Mouse (Mus musculus) kidney, adult 18-20 months (tissue): Measurements from ENCODE around the gene Gm49368.
"Not testable (repeated sequence)": the region's sequence is repeated elsewhere in the genome, so short reads cannot be mapped to it uniquely, and the experiment has no call there.

Experiments used
- DNase-seq: peaks from one replicate; pipeline ENCODE4 v3.0.0; 2021

The Gm49368 gene

GRCm38 (mm10) chr7:128062456-128062855, at the start of gene Gm49368, which contains the start of gene Itgam:
Gene Gm49368 (plus strand): TSS chr7:128062683.
Gene Itgam (plus strand): TSS chr7:128062640.
- DNase-seq, result no peak

DNA sequence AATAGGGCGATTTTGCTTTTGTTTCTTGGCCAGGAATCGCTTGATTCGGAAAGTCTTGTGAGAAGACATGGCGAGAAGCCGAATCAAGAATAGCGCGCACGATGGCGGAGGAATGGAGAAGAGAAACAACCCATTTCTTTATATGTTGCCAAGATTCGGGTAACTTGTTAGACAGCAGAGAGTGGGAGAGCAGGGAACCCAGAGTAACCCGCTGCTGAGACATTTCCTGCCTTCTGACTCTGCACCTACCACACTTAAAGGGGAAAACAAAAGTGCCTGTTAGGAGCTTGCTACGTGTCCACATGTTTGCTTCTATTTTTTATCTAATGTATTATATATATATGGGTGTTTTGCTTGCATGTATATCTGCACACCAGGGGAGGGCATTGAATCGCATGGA, 49.4 kb upstream of the Gm49368 start:
- DNase-seq, result no peak

GRCm38 (mm10) chr7:128016134-128016533, 46.3 kb upstream of the Gm49368 start:
- not testable (repeated sequence) for DNase-seq

DNA sequence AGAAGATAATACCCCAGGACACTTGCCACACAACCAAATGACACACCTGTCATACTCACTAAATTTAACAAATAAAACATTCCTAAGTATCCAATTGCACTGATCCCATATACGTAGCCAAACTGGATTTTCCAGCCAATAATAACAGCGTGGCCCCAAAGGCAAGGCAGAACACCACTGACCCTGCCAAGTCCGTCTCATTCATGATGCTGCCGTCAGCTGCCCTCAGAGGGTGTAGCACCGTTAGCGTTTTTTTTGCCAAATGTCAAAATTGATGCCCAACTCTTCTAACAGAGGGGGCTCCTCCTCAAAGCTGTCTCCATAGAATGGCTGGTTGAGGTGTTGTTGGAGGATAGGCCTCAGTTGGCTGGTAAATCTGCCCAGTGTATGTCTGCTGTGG, 45.8 kb upstream of the Gm49368 start:
- DNase-seq, result no peak

DNA sequence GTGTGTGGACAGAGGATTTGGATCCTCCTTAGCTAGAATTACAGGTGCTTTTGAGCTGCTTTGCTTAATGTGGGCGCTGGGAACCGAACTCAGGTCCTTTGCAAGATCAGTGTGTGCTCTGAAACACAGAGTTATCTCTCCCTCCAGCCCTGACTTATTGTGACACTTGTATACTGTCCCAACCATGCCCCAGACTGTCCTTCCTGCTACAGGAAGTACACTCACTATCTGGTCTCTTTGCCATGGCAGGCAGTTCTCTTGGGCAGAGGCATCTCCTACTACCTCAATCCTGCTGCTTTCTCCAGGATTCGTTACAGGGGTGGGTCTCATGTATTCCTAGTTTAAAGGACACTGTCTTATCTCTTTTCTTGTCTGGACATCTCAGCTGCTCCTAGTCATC, 44.2 kb upstream of the Gm49368 start:
- DNase-seq, result no peak

- DNase-seq, result no peak
Observed at GRCm38 (mm10) chr7:128019187-128019586, 43.3 kb upstream of the Gm49368 start.

GRCm38 (mm10) chr7:128022974-128023373, 39.5 kb upstream of the Gm49368 start:
- DNase-seq, result no peak

GRCm38 (mm10) chr7:128023565-128023964, 38.9 kb upstream of the Gm49368 start:
- DNase-seq, result no peak

GRCm38 (mm10) chr7:128024364-128024763, 38.1 kb upstream of the Gm49368 start:
- DNase-seq, result no peak

DNA sequence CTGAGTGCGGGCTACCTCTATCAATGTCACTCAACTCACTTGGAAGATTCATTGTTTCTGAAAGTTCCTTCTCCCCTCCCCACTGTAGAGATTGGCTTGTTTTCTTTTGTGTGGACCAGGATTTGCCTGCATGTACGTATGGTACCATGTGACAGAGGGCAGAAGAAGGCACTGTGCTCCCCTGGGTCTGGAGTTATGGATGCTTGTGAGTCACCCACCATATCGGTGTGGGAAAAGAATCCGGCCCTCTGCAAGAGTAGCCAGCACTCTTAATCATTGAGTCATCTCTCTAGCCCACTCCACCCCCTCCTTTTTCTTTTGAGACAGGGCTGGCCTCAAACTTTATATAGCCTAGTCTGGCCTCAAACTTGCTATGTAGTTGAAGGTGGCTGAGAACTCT, 37.6 kb upstream of the Gm49368 start:
- DNase-seq, result no peak

- DNase-seq, result no peak
Observed at GRCm38 (mm10) chr7:128025381-128025780, 37.1 kb upstream of the Gm49368 start.

- no peak for DNase-seq
Observed at GRCm38 (mm10) chr7:128031403-128031976, 31.0 kb upstream of the Gm49368 start.

DNA sequence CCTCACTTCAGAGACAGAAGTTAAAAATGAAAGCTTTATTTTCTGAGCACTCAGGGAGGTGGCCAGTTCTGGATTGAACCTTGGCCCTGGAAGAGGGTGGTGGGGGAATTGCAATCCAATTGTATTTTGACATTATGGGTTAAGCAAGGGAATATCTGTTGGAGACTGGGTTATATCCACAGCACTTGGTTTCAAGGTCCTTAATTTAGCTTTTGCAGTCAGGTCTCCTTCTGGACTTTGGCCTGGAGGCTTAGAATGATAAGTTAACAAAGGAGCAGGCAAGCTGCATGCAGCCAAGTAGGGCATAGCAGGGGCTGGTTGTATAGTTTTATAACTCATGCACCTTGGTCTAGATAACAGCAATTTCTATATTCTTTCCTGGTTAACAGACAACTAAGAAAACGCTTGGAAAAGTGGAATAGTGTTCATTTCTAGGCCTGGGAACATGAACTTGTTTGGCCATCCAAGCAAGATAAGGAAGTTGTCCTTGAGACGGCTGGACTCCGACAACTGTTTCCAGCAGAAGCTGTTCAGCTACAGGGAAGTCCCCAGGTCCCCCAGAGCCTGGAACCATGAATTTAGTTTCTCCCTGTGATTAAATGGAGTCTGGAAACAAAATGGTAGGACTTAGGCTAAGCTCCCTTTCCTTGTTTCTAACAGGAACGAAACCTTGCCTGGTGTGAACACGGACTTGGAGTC, 30.0 kb upstream of the Gm49368 start:
- DNase-seq, result no peak

DNA sequence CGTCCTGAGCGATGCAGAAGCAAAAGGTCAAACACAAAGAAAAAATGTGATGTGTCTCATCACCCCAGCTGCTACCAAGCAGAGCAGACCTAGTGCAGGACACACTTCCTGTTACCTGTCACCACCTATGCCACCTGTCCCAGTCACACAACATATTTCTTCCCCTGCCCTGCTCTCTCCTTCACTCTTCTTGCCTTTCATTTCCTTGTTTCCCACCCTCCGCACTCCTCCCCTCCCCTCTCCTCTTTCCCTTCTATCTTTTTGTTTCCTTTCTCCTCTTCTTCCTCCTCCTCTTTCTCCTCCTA, 29.5 kb upstream of the Gm49368 start:
- DNase-seq, result no peak

- no peak for DNase-seq
Observed at GRCm38 (mm10) chr7:128033616-128034015, 28.9 kb upstream of the Gm49368 start.

DNA sequence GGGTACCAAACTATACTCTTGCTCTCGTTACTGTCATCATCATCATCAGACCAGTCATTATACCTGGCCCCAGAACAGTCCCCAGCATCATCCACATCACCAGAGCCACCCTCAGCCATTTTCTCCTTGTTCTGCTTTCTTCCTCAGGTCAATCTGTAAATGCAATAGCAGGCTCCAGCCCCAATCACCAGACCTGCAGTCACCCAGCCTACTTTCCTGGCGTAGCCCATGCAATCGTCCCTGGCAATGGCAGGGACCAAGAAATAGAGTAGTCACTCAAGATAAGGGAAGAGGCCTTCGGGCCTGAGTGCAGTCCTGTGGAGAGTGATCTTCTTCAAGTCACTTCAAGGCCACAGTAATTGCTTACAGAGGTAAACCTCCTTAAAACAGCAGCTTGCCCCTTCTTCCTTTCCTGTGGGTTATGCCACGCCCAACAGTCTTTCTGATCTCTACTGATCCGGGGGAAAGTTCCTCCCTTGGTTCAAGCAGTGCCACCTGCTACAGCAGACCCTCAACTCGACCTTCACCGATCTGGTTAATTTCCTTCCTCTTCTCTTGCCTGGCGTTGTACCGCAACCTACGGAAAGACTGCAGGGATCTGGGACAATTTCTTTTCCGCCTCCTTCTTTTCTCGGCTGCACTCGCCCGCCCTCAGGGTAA, 20.2 kb upstream of the Gm49368 start:
- DNase-seq, result not testable (repeated sequence)

- no peak for DNase-seq
Observed at GRCm38 (mm10) chr7:128044142-128044785, 18.2 kb upstream of the Gm49368 start.

DNA sequence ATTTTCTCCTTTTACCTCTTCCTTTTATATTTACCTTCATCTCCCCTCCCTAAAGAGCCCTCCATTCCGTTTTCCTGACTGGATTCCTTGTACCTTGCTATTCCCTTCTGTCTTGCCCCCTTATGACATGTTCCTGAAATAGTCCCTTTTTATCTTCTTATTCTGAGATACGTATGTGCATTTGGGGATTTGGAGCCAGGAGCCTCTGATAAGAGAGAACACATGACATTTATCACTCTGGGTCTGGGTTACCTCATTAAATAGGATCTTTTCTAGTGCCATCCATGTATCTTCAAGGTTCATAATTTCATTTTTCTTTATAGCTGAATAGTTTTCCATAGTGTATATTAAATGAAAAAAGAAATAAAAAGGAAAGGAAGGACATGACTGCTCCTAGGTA, 16.8 kb upstream of the Gm49368 start:
- no peak for DNase-seq

DNA sequence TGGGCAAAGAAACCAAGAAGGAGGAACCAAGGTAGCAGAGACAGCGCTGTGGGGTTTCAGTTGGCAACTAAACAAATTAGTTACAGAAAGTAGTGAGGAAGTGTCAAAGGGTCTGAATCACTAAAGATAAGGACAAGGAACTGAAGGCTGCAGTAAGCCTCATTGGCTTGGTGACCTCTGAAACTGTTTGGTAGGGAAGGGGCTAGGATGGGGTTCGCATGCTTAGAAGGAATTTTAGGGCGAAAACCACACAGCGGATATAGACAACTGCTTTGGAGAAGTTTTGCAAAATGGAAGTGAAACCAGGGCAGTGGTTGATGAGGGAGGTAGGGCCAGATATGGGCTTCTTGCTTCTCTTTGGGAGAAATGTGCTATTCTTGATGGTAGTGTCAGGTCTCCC, 13.7 kb upstream of the Gm49368 start:
- DNase-seq, result no peak

DNA sequence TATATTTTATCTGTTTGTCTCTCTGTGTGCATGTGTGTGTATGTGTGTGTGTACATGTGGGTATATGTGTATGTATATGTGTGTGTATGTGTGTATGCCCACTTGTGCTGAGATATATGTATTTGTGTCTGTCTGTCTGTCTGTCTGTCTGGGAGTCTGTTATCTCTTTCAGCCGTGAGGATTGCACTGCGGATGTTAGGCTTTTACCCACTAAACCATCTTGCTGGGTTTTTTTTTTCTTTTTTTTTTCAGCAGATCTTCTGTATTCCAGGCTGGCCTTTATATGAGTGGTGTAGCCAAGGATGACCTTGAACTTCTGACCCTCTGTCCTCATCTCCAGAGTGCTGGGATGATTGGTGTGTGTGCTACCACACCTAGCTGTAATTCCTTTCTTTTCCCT, 13.2 kb upstream of the Gm49368 start:
- no peak for DNase-seq

DNA sequence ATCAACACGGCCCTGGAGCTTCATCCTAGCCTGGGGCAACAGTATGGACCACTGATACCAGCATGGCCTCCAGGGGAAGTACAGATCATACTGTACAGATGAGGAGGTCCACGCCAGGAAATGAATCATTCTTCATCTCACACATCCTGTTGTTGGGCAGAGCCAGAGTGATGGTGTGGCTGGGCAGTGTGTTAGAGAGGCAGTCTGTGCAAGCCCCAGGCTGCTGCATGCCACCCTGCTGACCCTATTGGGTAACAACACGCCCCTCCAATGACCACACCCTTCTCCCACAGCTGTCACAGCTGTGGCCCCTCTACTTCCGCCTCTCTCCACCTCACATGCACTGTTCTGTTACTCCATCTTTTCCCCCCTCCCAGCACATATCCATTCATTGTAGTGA, 11.7 kb upstream of the Gm49368 start:
- DNase-seq, result no peak

DNA sequence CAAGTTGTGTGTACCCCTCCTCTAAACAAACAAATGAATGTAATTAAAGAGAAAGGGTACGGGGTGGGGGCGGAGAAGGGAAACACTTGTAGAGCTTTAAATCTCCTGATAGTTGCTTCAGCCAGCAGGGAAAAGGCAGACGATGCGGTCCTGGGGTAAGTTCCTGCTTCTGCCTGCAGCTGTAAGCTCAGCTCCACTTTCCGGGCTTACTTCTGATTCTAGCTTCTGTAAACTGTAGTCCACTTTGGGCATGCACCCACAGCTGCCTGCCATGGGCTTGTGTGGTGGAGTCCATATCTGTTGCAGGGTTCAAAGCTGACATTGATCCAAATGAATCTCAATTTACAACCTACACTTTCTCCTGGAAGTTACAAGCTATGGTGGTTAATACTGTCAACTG, 9.4 kb upstream of the Gm49368 start:
- no peak for DNase-seq

DNA sequence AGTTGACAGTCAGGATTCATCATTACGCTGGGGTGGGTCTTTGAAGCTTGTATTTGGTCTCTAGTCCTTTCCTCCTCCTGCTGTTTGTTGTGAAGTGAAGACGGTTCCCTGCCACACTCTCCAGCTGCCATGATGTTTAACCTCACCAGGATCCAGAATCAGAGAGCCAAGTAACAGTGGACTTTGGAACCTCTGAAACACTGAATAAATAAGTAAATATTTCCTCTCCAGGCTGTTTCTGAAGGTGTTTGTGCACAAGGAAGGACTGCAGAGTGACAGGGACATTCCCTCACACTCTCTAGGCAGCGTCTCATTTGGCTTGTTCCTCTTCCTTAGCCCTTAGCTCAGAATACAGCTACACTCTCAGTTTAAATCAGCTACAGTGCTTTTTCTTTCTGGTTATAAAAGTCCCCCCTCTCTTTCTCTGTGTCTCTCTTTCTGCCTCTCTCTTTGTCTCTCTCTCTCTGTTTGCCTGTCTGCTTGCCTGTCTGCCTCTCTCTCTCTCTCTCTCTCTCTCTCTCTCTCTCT, 5.5 kb upstream of the Gm49368 start:
- DNase-seq, result no peak

GRCm38 (mm10) chr7:128057860-128058259, 4.6 kb upstream of the Gm49368 start:
- no peak for DNase-seq
